Mouse (Mus musculus) thymus, adult 2 months (tissue): ENCODE data around the gene Mdh2. TPM values are rescaled to one million over a fixed set of nuclear protein-coding genes. Genes with fewer than 3 reads are reported as not detected.

Experiments
- DNase-seq: peaks from one replicate; pipeline ENCODE4 v3.0.0; 2021
- H3K27ac ChIP-seq: fragments of 200-500 bp; 2 replicates; pipeline ENCODE4 v1.5.1; 2012; ENCODE audit warnings: low read length, control low read depth; ENCODE audit not compliant: control insufficient read depth, insufficient read depth
- H3K27me3 ChIP-seq: fragments of 200-500 bp; 2 replicates; pipeline ENCODE4 v1.6.1; 2012; ENCODE audit warnings: mild to moderate bottlenecking, low read length, moderate library complexity, mixed read lengths; ENCODE audit not compliant: control insufficient read depth, insufficient read depth
- H3K36me3 ChIP-seq: fragments of 200-500 bp; 2 replicates; pipeline ENCODE4 v1.6.1; 2012; ENCODE audit warnings: mild to moderate bottlenecking, low read length, moderate library complexity; ENCODE audit not compliant: control insufficient read depth, insufficient read depth
- H3K4me1 ChIP-seq: fragments of 200-500 bp; replicated peaks from 2 replicates; pipeline ENCODE4 v1.6.1; 2012; ENCODE audit warnings: low read length; ENCODE audit not compliant: control insufficient read depth, insufficient read depth
- H3K4me3 ChIP-seq: fragments of 200-500 bp; 2 replicates; pipeline ENCODE4 v1.5.1; 2012; ENCODE audit warnings: mild to moderate bottlenecking, low read length, control low read depth, moderate library complexity; ENCODE audit not compliant: control insufficient read depth, insufficient read depth
- CTCF ChIP-seq: fragments of 200-500 bp; IDR thresholded peaks from 2 replicates; pipeline ENCODE4 v1.5.1; 2012; ENCODE audit warnings: mild to moderate bottlenecking, control low read depth, low read length, moderate library complexity, borderline replicate concordance; ENCODE audit not compliant: control insufficient read depth, poor library complexity, insufficient read depth; ENCODE audit errors: extremely low read depth
- POLR2A ChIP-seq: fragments of 200-500 bp; IDR thresholded peaks from 2 replicates; pipeline ENCODE4 v1.6.1; 2012; ENCODE audit warnings: mild to moderate bottlenecking, low read length, control low read depth, moderate library complexity; ENCODE audit not compliant: control insufficient read depth, poor library complexity, insufficient read depth; ENCODE audit errors: extremely low read depth
- WGBS: fragments of 180-500 bp; shearing (Covaris S2); methylation state at CpG from one replicate; pipeline ENCODE4 v1.1.7; 2018; 5-methylcytosine and 5-hydroxymethylcytosine counted together
- polyA plus RNA-seq: library from polyadenylated mRNA; depleted of rRNA; stranded (reverse); fragments of >200 nt; gene quantifications from 2 replicates; pipeline ENCODE4 v1.2.3, GENCODE M21; 2012

Gene Mdh2
- polyA plus RNA-seq, 1 experiment, result 638 TPM

DNA sequence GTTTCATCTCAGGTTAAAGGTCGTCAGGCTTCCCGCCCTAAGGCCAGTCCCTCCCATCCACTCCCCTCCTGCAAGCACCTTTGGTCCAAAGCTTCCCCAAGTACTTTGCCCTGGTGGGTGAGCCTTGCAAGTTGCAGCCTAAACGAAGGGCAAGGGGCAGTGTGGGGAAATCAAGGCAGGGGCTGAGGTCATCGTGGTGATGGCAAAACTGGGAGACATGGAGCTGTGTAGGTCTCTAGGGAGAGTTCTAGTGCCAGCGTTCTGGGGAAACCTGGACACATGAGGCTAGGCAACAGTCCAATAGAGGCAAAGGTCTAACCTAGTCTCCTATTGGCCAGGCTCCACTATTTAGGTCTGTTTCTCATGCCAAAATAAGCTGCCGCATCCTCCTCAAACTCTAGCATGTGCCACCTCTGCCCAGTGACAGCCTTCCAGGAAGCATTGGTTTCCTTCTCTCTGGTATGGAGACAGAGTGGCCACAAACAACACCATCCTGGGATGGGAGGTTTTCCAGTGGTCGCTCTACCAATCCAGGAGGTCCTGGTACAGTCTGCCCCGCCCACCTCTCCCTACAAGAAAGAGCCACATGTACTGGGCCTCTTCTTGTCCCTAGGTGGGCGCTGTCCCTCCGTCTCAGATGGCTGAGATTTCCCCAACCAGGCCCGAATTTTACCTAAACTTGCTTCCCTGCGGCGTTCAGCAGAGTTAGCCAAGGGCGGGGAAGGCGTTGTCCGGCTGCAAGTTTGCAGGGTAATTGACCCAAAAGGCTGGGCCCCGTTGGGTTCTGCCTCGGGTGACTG is 35.1 kb upstream of the Mdh2 start:
- TF ChIP-seq CTCF (no peak), POLR2A (no peak)
- peak overlapping the region; percentile 85 for H3K4me3 ChIP-seq
- H3K27ac ChIP-seq, result no peak overlapping the region
- H3K36me3 ChIP-seq, result no peaks in the 10 kb centered on the region
- DNase-seq, result no peak
- 38% methylated on average over 18 of the region's 18 CpGs for WGBS
- H3K4me1 ChIP-seq, result peaks cover 9% of the 10 kb centered on the region
- no peaks in the 10 kb centered on the region for H3K27me3 ChIP-seq

GRCm38 (mm10) chr5:135743741-135744609 is 34.3 kb upstream of the Mdh2 start, which contains the start of gene Tmem120a:
Gene Tmem120a, minus strand, starts transcription at chr5:135744448.
- H3K4me3 ChIP-seq, result peak within 1 kb of the TSS; percentile 85
- H3K36me3 ChIP-seq, result no peaks in the 10 kb centered on the region
- WGBS, result under 1% methylated on average over 59 of the region's 60 CpGs
- peak; percentile 96 for DNase-seq
- TF ChIP-seq POLR2A (peak; percentile 60; the same call in 1 of the 2 replicates), CTCF (no peak)
- no peaks in the 10 kb centered on the region for H3K27me3 ChIP-seq
- no peak within 1 kb of the TSS for H3K27ac ChIP-seq
- H3K4me1 ChIP-seq, result peaks cover 9% of the 10 kb centered on the region

- Histone ChIP-seq H3K27ac (no peak overlapping the region), H3K4me1 (peaks cover 9% of the 10 kb centered on the region), H3K36me3 (no peaks in the 10 kb centered on the region), H3K4me3 (peak overlapping the region; percentile 85), H3K27me3 (no peaks in the 10 kb centered on the region)
- WGBS, result 46% methylated on average over 12 of the region's 12 CpGs
- TF ChIP-seq CTCF, result no peak
- TF ChIP-seq POLR2A, result no peak
- DNase-seq, result no peak
These were observed 33.5 kb upstream of the Mdh2 start for GRCm38 (mm10) chr5:135744742-135745141.

DNA sequence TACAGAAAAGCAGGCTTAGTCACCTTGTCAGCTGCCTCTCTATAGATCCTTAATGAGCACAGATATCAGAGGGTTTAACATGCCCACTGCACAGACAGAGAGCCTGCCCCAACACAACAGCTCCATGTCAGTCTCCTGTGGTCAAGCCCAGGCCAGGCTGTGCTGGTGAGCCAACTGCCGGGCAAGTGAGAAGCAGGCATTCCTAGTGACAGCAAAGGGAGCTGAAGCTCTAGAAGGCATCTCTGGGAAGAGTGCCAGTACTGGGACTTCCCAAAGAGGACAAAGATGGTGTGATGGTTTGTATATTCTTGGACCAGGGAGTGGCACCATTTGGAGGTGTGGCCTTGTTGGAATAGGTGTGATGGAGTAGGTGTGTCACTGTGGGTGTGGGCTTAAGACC is 27.2 kb upstream of the Mdh2 start:
- H3K36me3 ChIP-seq, result no peaks in the 10 kb centered on the region
- WGBS, result 94% methylated on average over 1 of the region's 1 CpGs
- H3K27me3 ChIP-seq, result no peaks in the 10 kb centered on the region
- no peaks in the 10 kb centered on the region for H3K4me1 ChIP-seq
- TF ChIP-seq CTCF (no peak), POLR2A (no peak)
- H3K27ac ChIP-seq, result no peak overlapping the region
- no peak for DNase-seq
- no peak overlapping the region for H3K4me3 ChIP-seq

DNA sequence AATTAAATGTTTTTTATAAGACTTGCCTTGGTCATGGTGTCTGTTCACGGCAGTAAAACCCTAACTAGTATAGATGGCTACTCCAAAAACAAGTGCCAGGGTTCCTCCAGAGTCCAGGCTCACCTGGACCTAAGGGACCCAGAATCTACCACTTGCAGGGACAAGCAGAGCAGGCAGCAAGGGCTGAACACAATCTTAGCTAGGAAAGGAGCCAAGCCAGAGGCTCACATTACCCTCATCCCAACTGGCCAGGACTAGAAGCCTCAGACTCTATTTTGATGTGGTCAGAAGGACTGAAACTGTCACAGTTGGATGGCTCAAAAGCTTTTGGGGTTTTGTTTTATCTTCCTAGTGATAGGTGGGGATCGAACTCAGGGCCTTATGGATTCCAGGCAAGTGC is 26.7 kb upstream of the Mdh2 start:
- H3K4me3 ChIP-seq, result no peak overlapping the region

GRCm38 (mm10) chr5:135761881-135762280 is 16.4 kb upstream of the Mdh2 start:
- no peak for DNase-seq
- Histone ChIP-seq H3K27me3 (no peaks in the 10 kb centered on the region), H3K36me3 (no peaks in the 10 kb centered on the region), H3K4me1 (no peaks in the 10 kb centered on the region), H3K27ac (no peak overlapping the region), H3K4me3 (no peak overlapping the region)
- TF ChIP-seq CTCF (no peak), POLR2A (no peak)
- WGBS, result 98% methylated on average over 3 of the region's 3 CpGs

More for the DNA sequence above, 26.7 kb upstream of the Mdh2 start:
- TF ChIP-seq CTCF, result no peak
- TF ChIP-seq POLR2A, result no peak
- 86% methylated on average over 2 of the region's 2 CpGs for WGBS
- H3K27ac ChIP-seq, result no peak overlapping the region
- DNase-seq, result no peak
- H3K36me3 ChIP-seq, result no peaks in the 10 kb centered on the region
- no peaks in the 10 kb centered on the region for H3K4me1 ChIP-seq
- H3K27me3 ChIP-seq, result no peaks in the 10 kb centered on the region
